Mouse (Mus musculus) forebrain, embryonic 13.5 days (tissue): ENCODE data around the gene Fus. TPM values are rescaled to one million over a fixed set of nuclear protein-coding genes. Genes with fewer than 3 reads are reported as not detected.

Source experiments
- ATAC-seq: fragments of 200-750 bp; cut with Nextera tagmentation; 2 replicates; pipeline ENCODE4 v1.8.0; 2017
- H3K27ac ChIP-seq: fragments of 300-500 bp; sonication (generic); 2 replicates; pipeline ENCODE4 v1.5.1; 2015; ENCODE audit warnings: inconsistent platforms, mild to moderate bottlenecking, moderate library complexity
- H3K27me3 ChIP-seq: fragments of 300-500 bp; sonication (generic); 2 replicates; pipeline ENCODE4 v1.6.1; 2015; ENCODE audit warnings: mild to moderate bottlenecking, inconsistent platforms
- H3K36me3 ChIP-seq: fragments of 300-500 bp; sonication (generic); 2 replicates; pipeline ENCODE4 v1.6.1; 2015; ENCODE audit warnings: mild to moderate bottlenecking, inconsistent platforms; ENCODE audit not compliant: poor library complexity, severe bottlenecking
- H3K4me1 ChIP-seq: fragments of 300-500 bp; sonication (generic); 2 replicates; pipeline ENCODE4 v1.6.1; 2015; ENCODE audit warnings: inconsistent platforms
- H3K4me2 ChIP-seq: fragments of 300-500 bp; sonication (generic); 2 replicates; pipeline ENCODE4 v1.6.1; 2015; ENCODE audit warnings: inconsistent platforms, mild to moderate bottlenecking, moderate library complexity
- H3K4me3 ChIP-seq: fragments of 300-500 bp; sonication (generic); 2 replicates; pipeline ENCODE4 v1.5.1; 2015; ENCODE audit warnings: mild to moderate bottlenecking, inconsistent platforms
- H3K9ac ChIP-seq: fragments of 300-500 bp; sonication (generic); 2 replicates; pipeline ENCODE4 v1.6.1; 2015; ENCODE audit warnings: mild to moderate bottlenecking, inconsistent platforms
- H3K9me3 ChIP-seq: fragments of 300-500 bp; sonication (generic); replicated peaks from 2 replicates; pipeline ENCODE4 v1.6.1; 2016; ENCODE audit warnings: inconsistent platforms
- WGBS: fragments of 180-500 bp; shearing (Covaris S2); methylation state at CpG from one replicate; pipeline ENCODE4 v1.1.7; 2015; 5-methylcytosine and 5-hydroxymethylcytosine counted together
- polyA plus RNA-seq: library from polyadenylated mRNA; unstranded; fragments of >200 nt; fragmentation: Nextera tagmentation; extraction: Ambion mirVana; gene quantifications from 2 replicates; pipeline ENCODE4 v1.2.1, GENCODE M21; 2015

Gene Fus
- polyA plus RNA-seq, 1 experiment from 2014 or later: 452 TPM

GRCm38 (mm10) chr7:127993341-127993977, 26.2 kb downstream of the Fus start, which contains the start of gene Pycard:
Gene Pycard, minus strand, starts transcription at chr7:127993867.
- H3K27me3 ChIP-seq: no peaks in the 10 kb centered on the region
- H3K27ac ChIP-seq: no peak within 1 kb of the TSS
- WGBS: 23% methylated on average over 18 of the region's 18 CpGs
- no peaks in the 10 kb centered on the region for H3K4me1 ChIP-seq
- H3K9me3 ChIP-seq: no peaks in the 10 kb centered on the region
- H3K9ac ChIP-seq: no peak within 1 kb of the TSS
- H3K4me3 ChIP-seq: no peak within 1 kb of the TSS
- H3K36me3 ChIP-seq: peaks cover 23% of the 10 kb centered on the region
- ATAC-seq: no peak
- peak within 1 kb of the TSS; percentile 19 for H3K4me2 ChIP-seq

DNA sequence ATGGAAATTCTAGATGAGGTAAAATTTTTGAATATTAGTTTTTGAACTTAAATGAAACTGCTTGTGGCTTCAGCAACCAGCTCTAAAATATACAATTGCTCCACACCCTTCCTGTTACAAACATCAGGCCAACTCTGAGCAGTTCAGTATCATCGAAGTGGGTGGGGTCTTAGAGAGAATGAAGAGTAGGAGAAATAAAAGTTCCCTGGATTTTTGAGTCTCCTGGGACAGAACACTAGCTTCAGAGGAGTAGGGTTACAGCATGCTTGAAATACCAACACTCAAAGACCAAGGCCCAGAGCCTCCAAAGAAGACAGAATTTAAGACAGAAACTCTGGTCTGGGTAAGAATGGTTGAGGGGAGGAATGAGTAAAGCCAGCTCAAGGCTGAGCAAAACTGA, 32.2 kb downstream of the Fus start:
- 88% methylated on average over 1 of the region's 1 CpGs for WGBS
- Histone ChIP-seq H3K27ac (no peak overlapping the region), H3K9ac (no peak overlapping the region), H3K36me3 (no peaks in the 10 kb centered on the region), H3K4me3 (no peak overlapping the region), H3K27me3 (peaks cover 11% of the 10 kb centered on the region), H3K9me3 (no peaks in the 10 kb centered on the region; the same call in 1 of the 2 replicates), H3K4me1 (peaks cover 2% of the 10 kb centered on the region; the same call in 1 of the 2 replicates), H3K4me2 (no peak overlapping the region)
- ATAC-seq: no peak

GRCm38 (mm10) chr7:128000068-128000950, 33.1 kb downstream of the Fus start:
- Histone ChIP-seq H3K4me1 (peaks cover 7% of the 10 kb centered on the region; the same call in 1 of the 2 replicates), H3K4me2 (no peak overlapping the region), H3K27ac (no peak overlapping the region), H3K9ac (no peak overlapping the region), H3K27me3 (peaks cover 19% of the 10 kb centered on the region), H3K36me3 (no peaks in the 10 kb centered on the region), H3K9me3 (no peaks in the 10 kb centered on the region; the same call in 1 of the 2 replicates), H3K4me3 (no peak overlapping the region)
- WGBS: 80% methylated on average over 1 of the region's 1 CpGs
- ATAC-seq: no peak

- Histone ChIP-seq H3K36me3 (no peaks in the 10 kb centered on the region), H3K4me2 (no peak overlapping the region), H3K4me3 (no peak overlapping the region), H3K27me3 (peaks cover 19% of the 10 kb centered on the region), H3K27ac (no peak overlapping the region), H3K4me1 (peaks cover 7% of the 10 kb centered on the region; the same call in 1 of the 2 replicates), H3K9me3 (no peaks in the 10 kb centered on the region; the same call in 1 of the 2 replicates), H3K9ac (no peak overlapping the region)
- WGBS: 86% methylated on average over 6 of the region's 6 CpGs
- ATAC-seq: no peak
These were observed 35.8 kb downstream of the Fus start for GRCm38 (mm10) chr7:128003098-128003497.

- Histone ChIP-seq H3K36me3 (no peaks in the 10 kb centered on the region), H3K27me3 (peaks cover 19% of the 10 kb centered on the region), H3K27ac (no peak within 1 kb of the TSS), H3K9ac (0 out of 2 replicates have a peak within 1 kb of the TSS, but pooled peaks have one; percentile 13), H3K4me1 (peaks cover 7% of the 10 kb centered on the region; the same call in 1 of the 2 replicates), H3K4me3 (no peak within 1 kb of the TSS), H3K4me2 (peak within 1 kb of the TSS; percentile 28), H3K9me3 (no peaks in the 10 kb centered on the region; the same call in 1 of the 2 replicates)
- 90% methylated on average over 2 of the region's 2 CpGs for WGBS
- ATAC-seq: no peak
These were observed 36.4 kb downstream of the Fus start, which contains the start of gene Trim72 for GRCm38 (mm10) chr7:128003688-128004087. Gene Trim72, plus strand, starts transcription at chr7:128003949.

DNA sequence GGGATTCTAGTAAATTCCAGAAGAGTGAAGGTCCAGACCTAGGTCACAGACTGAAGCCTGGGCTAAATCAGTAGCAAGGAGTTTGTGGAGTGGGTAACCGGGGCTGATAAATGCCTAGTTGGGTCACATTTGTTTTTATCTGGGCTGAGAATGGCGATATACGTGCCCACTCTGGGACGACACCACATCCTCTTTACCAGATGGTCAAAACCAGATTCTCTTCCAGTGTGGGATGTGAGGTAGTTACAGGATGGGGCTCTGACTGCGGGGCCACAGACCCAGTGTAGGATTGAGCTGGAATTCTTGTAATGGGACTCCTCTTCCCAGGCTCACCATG, 36.9 kb downstream of the Fus start:
- ATAC-seq: no peak
- Histone ChIP-seq H3K27me3 (peaks cover 19% of the 10 kb centered on the region), H3K4me2 (0 out of 2 replicates have a peak overlapping the region, but pooled peaks have one; percentile 28), H3K9ac (0 out of 2 replicates have a peak overlapping the region, but pooled peaks have one; percentile 13), H3K9me3 (no peaks in the 10 kb centered on the region; the same call in 1 of the 2 replicates), H3K4me3 (no peak overlapping the region), H3K27ac (no peak overlapping the region), H3K4me1 (peaks cover 7% of the 10 kb centered on the region; the same call in 1 of the 2 replicates), H3K36me3 (no peaks in the 10 kb centered on the region)
- WGBS: 81% methylated on average over 5 of the region's 5 CpGs

DNA sequence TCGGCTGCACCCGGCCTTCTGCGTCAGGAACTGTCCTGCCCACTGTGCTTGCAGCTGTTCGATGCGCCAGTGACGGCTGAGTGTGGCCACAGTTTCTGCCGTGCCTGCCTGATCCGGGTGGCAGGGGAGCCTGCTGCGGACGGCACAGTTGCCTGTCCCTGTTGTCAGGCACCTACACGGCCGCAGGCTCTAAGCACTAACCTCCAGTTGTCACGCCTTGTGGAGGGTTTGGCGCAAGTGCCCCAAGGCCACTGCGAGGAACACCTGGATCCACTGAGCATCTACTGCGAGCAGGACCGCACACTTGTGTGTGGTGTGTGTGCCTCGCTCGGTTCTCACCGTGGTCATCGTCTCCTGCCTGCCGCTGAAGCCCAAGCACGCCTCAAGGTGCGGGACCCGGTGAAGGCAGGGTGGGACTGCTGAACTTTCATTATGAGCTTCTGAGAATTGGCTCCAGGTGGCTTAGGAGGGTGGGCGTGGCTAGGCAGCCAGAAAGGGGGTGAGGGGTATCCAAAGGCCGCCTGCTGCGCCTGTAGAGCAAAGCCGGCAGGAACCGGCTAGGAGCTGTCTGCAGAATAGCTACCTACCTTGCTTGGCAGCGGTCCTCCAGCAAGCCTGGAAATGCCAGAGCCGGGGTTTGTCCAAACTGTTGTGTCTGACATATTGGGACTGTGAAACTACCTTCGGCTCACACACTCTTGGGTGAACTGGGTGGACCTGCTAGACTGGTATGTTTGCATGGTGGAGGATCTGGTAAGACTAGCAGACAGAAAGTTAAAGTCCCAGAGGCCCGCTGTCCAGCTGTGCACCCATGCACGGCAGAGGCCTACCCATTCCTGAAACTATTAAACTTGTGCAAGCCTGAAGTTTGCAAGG, 37.5 kb downstream of the Fus start:
- peak overlapping the region; percentile 28 for H3K4me2 ChIP-seq
- no peaks in the 10 kb centered on the region; the same call in 1 of the 2 replicates for H3K9me3 ChIP-seq
- peaks cover 7% of the 10 kb centered on the region; the same call in 1 of the 2 replicates for H3K4me1 ChIP-seq
- H3K27me3 ChIP-seq: peaks cover 19% of the 10 kb centered on the region
- no peak for ATAC-seq
- H3K9ac ChIP-seq: 0 out of 2 replicates have a peak overlapping the region, but pooled peaks have one; percentile 13
- no peak overlapping the region for H3K27ac ChIP-seq
- 28% methylated on average over 35 of the region's 35 CpGs for WGBS
- H3K4me3 ChIP-seq: no peak overlapping the region
- no peaks in the 10 kb centered on the region for H3K36me3 ChIP-seq

GRCm38 (mm10) chr7:128006193-128006592, 38.9 kb downstream of the Fus start:
- Histone ChIP-seq H3K27me3 (peaks cover 19% of the 10 kb centered on the region), H3K4me1 (peaks cover 7% of the 10 kb centered on the region; the same call in 1 of the 2 replicates), H3K4me3 (no peak overlapping the region), H3K9me3 (no peaks in the 10 kb centered on the region; the same call in 1 of the 2 replicates), H3K36me3 (no peaks in the 10 kb centered on the region), H3K27ac (no peak overlapping the region), H3K9ac (no peak overlapping the region), H3K4me2 (no peak overlapping the region)
- WGBS: 79% methylated on average over 7 of the region's 7 CpGs
- no peak for ATAC-seq

GRCm38 (mm10) chr7:128009715-128010340, 42.6 kb downstream of the Fus start:
- H3K27ac ChIP-seq: no peak overlapping the region
- H3K9me3 ChIP-seq: no peaks in the 10 kb centered on the region
- H3K9ac ChIP-seq: no peak overlapping the region
- no peaks in the 10 kb centered on the region for H3K36me3 ChIP-seq
- no peak overlapping the region for H3K4me3 ChIP-seq
- no peak overlapping the region for H3K4me2 ChIP-seq
- no peak for ATAC-seq
- H3K4me1 ChIP-seq: peaks cover under 1% of the 10 kb centered on the region; the same call in 1 of the 2 replicates
- H3K27me3 ChIP-seq: peaks cover 4% of the 10 kb centered on the region
- WGBS: 67% methylated on average over 40 of the region's 40 CpGs

DNA sequence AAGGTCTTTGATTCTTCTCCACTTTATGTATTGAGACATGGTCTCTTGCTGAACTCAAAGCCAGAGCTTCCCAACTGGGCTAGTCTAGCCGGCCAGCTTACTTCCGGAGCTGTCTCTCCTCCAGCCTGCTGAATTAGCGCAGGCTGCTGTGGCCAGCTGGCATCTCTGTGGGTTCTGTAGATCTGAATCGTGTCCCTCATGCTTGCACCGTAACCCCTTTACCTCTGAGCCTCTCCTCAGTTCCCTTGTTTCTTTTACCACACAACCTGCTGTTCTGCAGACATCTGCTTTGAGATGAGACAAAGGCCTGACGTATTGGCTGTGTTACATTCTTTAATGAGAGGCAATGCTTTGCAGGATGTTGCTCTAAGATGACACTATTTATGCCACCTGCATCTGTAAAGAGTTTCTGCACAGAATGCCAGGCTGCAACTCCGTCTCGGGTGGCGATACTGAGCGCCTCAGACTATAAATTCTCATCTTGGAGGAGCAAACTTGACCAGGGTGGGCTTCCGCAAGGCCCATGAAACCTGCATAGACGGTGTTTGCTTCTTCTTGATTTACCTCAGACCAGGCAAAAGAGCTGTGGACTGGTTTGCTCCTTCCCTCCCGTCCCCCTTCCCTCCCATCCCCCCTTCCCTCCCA, 45.0 kb downstream of the Fus start:
- no peak for ATAC-seq
- Histone ChIP-seq H3K9ac (no peak overlapping the region), H3K4me2 (no peak overlapping the region), H3K9me3 (no peaks in the 10 kb centered on the region), H3K27me3 (no peaks in the 10 kb centered on the region), H3K36me3 (no peaks in the 10 kb centered on the region), H3K27ac (no peak overlapping the region), H3K4me1 (no peaks in the 10 kb centered on the region), H3K4me3 (no peak overlapping the region)
- WGBS: 76% methylated on average over 13 of the region's 13 CpGs
